In the genomic region with DNA sequence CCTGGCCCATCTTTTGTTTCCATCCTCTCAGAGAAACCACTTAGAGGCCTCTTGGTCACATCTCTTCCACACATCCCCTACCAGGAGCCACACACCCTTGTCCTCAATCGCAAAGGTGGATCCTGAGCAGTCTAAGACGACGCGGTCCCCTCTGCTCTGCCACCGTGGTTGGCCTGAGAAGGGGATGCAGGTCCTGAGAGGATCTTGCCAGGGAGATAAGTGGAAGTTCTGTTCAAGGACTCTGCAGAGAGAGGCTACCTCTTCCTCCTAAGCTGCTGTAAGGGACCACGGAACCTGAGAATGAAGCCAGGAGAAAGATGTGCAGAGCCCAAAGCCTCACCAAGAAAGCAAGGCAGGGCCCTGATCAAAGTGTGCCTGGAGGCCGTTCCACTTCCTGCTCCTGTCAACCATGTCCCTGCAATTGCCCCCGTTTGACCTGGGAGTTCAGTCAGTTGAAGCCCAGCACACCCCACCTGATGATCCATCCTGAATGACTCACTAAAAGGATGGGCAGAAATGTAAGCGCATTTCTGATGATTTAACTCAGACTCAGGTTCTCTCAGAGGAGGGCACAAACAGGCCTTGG, we compare ENCODE assay signal across 28 mouse cellular contexts. TPM values are rescaled to one million over a fixed set of nuclear protein-coding genes. Genes with fewer than 3 reads are reported as not detected.
DNase-seq lines count a peak whose midpoint lies in the region.
"Had no signal": no experiment of that assay in that cellular context is flagged by ENCODE, and none has a peak within 500 bp of the region (broad histone marks: within the 10 kb centered on the region; RNA-seq: fewer than 3 reads in every experiment).

No protein-coding gene starts in this region.

- intact Hi-C loops in heart, postnatal 10 days (cut with DNase I), result no loop called here

- peak; percentile 69 for DNase-seq in heart, embryonic 10.5 days (ENCODE audit: low spot score)
- no peak for DNase-seq in heart, postnatal 10 days
- DNase-seq in thymus, postnatal 4 days, result peak; percentile 26
- DNase-seq in thymus, postnatal 10 days (ENCODE audit: low spot score in 2 of 2), result no peak
- DNase-seq in embryonic facial prominence, embryonic 10.5 days (ENCODE audit: low spot score), result peak; percentile 26
- DNase-seq in layer of hippocampus, adult 9-11 months, result no peak
- no peak for DNase-seq in embryo, embryonic 9.5 days (ENCODE audit: extremely low spot score)
- DNase-seq: adrenal gland, adult 2 months; adrenal gland, postnatal 36 days; B cell, adult 2 months; cerebellum, postnatal 36 days; gastrocnemius, postnatal 36 days; heart, postnatal 36 days; kidney, adult 18-20 months; kidney, postnatal 14 days; lung, embryonic 14.5 days; lung, postnatal 14 days; right cerebral cortex, postnatal 25 days; thymus, postnatal 14 days had no signal

- no peaks in the 10 kb centered on the region for H3K9me3 ChIP-seq in heart, embryonic 10.5 days
- no peaks in the 10 kb centered on the region for H3K9me3 ChIP-seq in embryonic facial prominence, embryonic 10.5 days
- H3K9me3 ChIP-seq: embryonic facial prominence, embryonic 13.5 days; forebrain, embryonic 13.5 days; hindbrain, embryonic 15.5 days; limb, embryonic 12.5 days; liver, embryonic 15.5 days; midbrain, embryonic 15.5 days; neural tube, embryonic 15.5 days; stomach, embryonic 15.5 days had no signal

- H3K4me1 ChIP-seq in heart, embryonic 10.5 days, result peaks cover 12% of the 10 kb centered on the region
- peaks cover 41% of the 10 kb centered on the region for H3K4me1 ChIP-seq in embryonic facial prominence, embryonic 10.5 days
- H3K4me1 ChIP-seq: forebrain, embryonic 13.5 days had no signal

- peaks cover 3% of the 10 kb centered on the region; the same call in 1 of the 2 replicates for H3K36me3 ChIP-seq in heart, embryonic 10.5 days
- H3K36me3 ChIP-seq in embryonic facial prominence, embryonic 10.5 days (replicated peaks), result no peaks in the 10 kb centered on the region
- H3K36me3 ChIP-seq: embryonic facial prominence, embryonic 13.5 days; hindbrain, embryonic 15.5 days; limb, embryonic 12.5 days; liver, embryonic 15.5 days; midbrain, embryonic 10.5 days; midbrain, embryonic 15.5 days; neural tube, embryonic 15.5 days; stomach, embryonic 15.5 days had no signal

- H3K27me3 ChIP-seq in heart, embryonic 10.5 days (ENCODE audit: insufficient read depth, poor library complexity, severe bottlenecking), result no peaks in the 10 kb centered on the region
- H3K27me3 ChIP-seq in embryonic facial prominence, embryonic 10.5 days (replicated peaks; ENCODE audit: low read depth, poor library complexity, severe bottlenecking), result 0 out of 2 replicates have a peak, but pooled peaks cover 5% of the 10 kb centered on the region
- H3K27me3 ChIP-seq: embryonic facial prominence, embryonic 13.5 days; forebrain, embryonic 13.5 days; hindbrain, embryonic 15.5 days; limb, embryonic 12.5 days; liver, embryonic 15.5 days; midbrain, embryonic 15.5 days; stomach, embryonic 15.5 days had no signal

- no peak overlapping the region for H3K27ac ChIP-seq in heart, embryonic 10.5 days
- peak overlapping the region; percentile 5 for H3K27ac ChIP-seq in embryonic facial prominence, embryonic 10.5 days (replicated peaks)
- H3K27ac ChIP-seq: embryonic facial prominence, embryonic 13.5 days; forebrain, embryonic 13.5 days; hindbrain, embryonic 15.5 days; limb, embryonic 12.5 days; liver, embryonic 15.5 days; midbrain, embryonic 10.5 days; midbrain, embryonic 15.5 days; neural tube, embryonic 15.5 days; stomach, embryonic 15.5 days had no signal

- no peak overlapping the region for H3K4me3 ChIP-seq in heart, embryonic 10.5 days
- H3K4me3 ChIP-seq in embryonic facial prominence, embryonic 10.5 days, result no peak overlapping the region
- H3K4me3 ChIP-seq: embryonic facial prominence, embryonic 13.5 days; forebrain, embryonic 13.5 days; hindbrain, embryonic 15.5 days; limb, embryonic 12.5 days; liver, embryonic 15.5 days; midbrain, embryonic 10.5 days; midbrain, embryonic 15.5 days; neural tube, embryonic 15.5 days; stomach, embryonic 15.5 days had no signal

- WGBS in heart, embryonic 10.5 days, result 76% methylated on average over 9 of the region's 9 CpGs
- 65% methylated on average over 9 of the region's 9 CpGs for WGBS in embryonic facial prominence, embryonic 10.5 days

RNA-seq across cellular contexts. Expression of a gene that starts 46.9 kb away (rescaled TPM):
- 60.7 and 64.9 TPM in 2 replicates for polyA plus RNA-seq in heart, embryonic 10.5 days (2016; fragmentation: Nextera tagmentation; extraction: Ambion mirVana)
- 10 to 100 TPM; 37.4 to 40.7 TPM for total RNA-seq in heart, postnatal 10 days (2021)
- polyA plus RNA-seq in embryonic facial prominence, embryonic 10.5 days (2016; fragmentation: Nextera tagmentation; extraction: Ambion mirVana), result 65.0 and 67.6 TPM in 2 replicates

Comparison
In these comparisons a context has a peak if more than half of its experiments do, and no peak if none do; other contexts are left out.
1. DNase-seq: peak in heart, embryonic 10.5 days (single experiment), thymus, postnatal 4 days (single experiment) and embryonic facial prominence, embryonic 10.5 days (single experiment); none in heart, postnatal 10 days (0 of 2), thymus, postnatal 10 days (0 of 2), layer of hippocampus, adult 9-11 months (single experiment) and embryo, embryonic 9.5 days (single experiment).